Mouse (Mus musculus) embryonic fibroblast, embryonic 13.5 days (primary cell): ENCODE results near the gene Lgr5.

Experiments used
- CTCF ChIP-seq: IDR thresholded peaks from 2 replicates; pipeline ENCODE4 v1.5.1; 2011; ENCODE audit warnings: mild to moderate bottlenecking, control low read depth, low read length, moderate library complexity, borderline replicate concordance; ENCODE audit not compliant: insufficient read depth
- POLR2A ChIP-seq: IDR thresholded peaks from 2 replicates; pipeline ENCODE4 v1.6.1; 2011; ENCODE audit warnings: low read depth, mild to moderate bottlenecking, control low read depth, low read length, moderate library complexity

DNA sequence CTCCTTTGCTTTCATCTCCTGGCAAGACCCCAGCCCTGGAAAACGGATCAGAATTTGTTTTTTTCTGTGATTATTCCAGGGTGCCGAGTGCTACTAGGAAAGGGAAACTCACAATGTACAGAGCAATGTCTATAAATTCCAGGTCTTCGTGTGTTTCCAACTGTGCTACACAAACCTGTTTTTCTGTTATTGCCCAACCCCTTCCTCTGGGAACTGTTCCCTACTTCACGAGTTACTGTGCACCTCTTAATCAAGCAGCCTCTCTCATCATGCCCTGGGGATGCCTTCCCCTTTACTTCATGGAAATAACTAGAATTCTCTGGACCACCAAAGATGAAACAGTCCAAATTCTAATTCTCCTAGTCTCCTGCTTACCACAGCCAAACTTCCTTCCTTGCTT is 58.7 kb downstream of the Lgr5 start:
- TF ChIP-seq POLR2A (no peak), CTCF (no peak)
